Mouse (Mus musculus) cerebellum, adult 11 months (tissue): Measurements from ENCODE around the gene Zdhhc6.

ENCODE experiments used
- DNase-seq: peaks from one replicate; pipeline ENCODE4 v3.0.0; 2022

The Zdhhc6 gene

DNA sequence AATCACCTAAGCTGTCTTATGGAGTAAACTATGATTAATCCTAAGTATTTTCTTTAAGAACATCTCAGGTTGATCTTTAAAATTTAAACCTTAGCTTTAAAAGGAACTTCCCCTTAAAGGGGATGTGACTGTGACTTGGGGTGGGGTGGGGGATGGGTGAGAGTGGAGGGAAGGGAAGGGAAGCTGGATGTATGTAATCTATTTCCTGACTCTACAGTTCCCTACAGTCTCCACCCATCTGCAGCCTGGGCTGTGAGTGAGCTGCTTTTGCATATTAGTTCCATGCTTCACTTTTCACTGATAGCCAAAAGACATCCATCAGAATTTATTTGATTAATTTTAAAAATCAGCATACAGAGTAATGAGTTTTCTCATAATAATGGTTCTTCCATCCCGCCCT lies 16.5 kb downstream of the Zdhhc6 start:
- DNase-seq = no peak

DNA sequence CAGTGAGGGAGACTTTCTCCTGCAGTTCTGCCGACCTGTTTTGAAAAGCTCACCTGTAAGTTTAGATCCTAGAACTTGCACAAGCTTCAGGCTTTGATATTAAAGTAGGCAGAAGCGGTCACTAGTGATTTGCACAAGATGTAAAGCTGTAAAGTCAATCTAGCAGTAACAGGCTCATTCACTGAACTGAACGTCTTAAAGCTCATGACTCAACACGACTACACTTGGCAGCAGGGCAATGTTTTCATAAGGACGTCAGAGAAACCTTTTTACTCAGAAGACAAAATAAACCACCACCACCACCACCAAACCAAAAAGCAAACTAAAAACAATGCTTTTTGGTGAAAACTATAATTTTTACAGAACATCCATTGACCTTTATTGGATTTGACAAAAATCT lies 17.9 kb downstream of the Zdhhc6 start:
- DNase-seq = no peak

DNA sequence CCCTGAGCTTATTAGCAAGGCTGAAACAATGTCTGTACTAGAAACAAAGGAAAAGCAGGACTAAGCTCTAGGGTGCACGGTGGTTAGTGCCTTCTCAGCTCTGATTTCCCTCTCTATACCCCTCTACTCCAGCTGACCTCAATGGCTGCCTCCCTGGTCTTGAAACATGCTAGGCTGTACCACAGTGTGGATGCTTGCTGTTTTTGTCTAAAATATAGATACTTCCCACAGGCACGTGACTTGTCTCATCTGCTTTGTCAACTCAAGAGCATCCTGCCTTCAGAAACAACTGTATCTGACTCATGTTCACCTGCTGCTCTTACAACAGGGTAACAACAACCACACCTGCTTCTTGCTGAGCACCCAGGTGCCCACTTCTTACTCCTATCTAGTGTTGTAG lies 18.3 kb downstream of the Zdhhc6 start:
- DNase-seq = no peak

DNA sequence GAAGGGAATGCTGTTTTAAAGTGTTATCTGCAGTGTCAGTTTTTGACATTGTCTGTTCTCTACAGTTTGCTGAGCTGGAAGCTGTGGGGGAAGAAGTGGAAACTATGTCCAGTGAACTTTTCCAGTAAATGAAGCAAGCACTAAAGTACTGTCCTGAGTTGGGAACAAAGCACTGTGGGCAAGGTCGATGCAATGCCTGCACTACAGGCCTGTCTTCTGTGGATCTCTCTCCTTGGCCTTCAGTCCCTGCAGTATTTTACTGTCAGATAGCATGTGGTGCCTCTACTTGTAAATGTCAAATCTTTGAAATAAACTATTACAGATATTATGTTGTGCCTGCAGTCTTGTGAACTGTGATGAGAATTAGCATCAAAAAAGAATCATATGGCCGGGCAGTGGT lies 19.5 kb downstream of the Zdhhc6 start:
- DNase-seq = no peak

DNA sequence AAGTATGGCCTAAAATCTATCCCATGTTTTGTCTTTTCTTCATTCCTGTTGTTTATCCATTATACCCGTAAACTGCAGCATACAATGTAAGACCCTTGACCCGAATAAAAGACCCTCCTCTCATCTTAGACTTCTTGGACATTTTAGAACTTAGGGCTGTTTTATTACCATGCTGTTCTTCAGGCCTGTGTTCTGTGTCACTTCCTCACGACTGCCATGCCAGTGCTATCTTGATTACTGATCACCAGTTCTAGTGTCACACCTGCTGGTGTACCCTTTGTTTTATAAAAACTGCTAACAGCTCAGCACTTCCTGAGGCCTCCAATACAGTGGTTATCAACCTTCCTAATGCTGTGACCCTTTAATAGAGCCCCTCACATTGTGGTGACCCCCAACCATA lies 20.3 kb downstream of the Zdhhc6 start:
- no peak for DNase-seq

DNA sequence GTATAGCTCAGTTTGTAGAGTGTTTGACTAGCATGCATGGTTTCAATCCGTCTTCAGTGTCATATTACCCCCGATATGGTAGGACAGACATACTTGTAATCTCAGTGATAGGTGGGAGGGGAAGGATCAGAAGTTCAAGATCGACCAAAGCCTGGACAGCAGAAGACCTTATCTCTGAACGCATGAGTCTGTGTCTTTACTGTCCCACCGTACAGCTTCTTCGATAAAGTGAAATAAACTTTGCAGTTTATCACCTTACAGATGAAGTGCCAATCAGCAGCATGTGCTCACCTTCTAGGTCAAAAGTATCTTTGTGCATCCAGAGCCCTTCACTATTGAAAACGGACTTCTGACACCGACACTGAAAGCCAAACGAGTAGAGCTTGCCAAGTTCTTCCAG lies 20.8 kb downstream of the Zdhhc6 start:
- no peak for DNase-seq

DNA sequence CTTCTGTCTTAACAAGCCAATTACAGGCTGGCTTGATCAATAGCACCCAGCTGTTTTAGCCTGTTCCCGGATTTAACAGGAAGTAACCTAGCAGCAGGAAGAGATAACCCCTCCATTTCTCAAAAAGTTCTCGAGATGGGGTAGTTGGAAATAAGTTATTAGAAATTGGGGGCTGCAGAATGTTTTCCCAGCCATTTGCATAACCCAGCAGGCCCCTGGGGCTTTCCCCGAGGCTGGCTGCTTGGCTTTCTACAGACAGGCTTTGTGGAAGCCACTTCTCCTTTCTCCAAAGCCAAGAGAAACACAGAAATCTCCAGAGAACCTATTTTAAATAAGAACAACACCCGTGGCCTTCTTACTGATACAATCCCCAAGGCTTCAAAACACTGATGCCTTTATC lies 22.7 kb downstream of the Zdhhc6 start:
- DNase-seq = no peak

DNA sequence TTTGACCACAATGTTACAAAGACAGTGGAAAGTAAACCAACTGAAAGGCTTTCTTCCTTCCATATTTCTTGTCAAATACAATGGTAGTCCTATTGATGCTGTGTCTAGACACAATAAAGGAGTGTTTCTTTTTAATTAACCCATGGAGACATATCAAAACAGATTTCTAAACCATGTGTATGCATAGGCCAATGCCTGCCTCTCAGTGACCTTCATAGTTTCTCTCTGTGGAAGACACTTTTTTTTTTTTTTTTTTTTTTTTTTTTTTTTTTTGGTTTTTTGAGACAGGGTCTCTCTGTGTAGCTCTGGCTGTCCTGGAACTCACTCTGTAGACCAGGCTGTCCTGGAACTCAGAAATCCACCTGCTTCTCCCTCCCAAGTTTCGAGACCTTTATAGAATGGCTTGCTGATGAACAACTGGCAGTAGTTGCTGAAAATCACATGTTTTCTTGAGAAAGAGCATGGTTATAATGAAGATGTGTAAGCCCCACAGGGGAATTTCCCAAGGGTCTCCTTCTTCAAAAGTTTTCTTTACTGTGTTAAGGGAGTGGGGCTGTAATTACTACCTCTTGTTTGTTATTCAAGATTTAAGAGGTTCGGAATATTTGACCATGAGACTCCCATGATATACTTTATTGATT lies 23.5 kb downstream of the Zdhhc6 start:
- DNase-seq = no peak

DNA sequence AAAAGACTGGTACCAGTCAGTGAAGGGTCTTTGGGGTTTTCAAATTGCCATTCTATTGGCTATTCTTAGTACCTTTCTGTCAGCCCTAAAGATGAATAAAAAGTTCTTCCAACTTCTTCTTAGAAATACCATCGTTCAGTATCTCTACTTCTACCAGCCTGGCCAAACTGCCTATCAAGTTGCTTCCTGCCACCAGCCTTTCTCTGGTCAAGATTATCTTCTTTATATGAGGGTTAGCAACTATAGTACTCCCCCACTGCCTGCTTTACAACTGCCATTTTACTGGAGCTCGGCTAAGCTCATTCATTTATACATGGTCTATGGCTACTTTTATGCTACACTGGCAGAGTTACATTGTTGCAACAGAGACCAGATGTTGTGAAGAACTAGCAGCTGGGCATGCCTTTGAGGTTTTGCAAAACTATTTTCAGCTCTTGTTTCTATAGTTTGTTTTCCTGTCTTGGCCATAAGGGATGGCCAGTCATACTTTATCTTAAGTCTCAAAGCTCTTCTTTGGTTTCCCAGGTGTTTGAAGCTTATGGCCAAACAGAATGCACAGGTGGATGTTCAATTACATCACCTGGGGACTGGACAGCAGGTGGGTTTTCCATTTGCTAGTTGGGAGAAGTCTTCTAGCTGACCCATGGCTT lies 25.1 kb downstream of the Zdhhc6 start:
- no peak for DNase-seq

DNA sequence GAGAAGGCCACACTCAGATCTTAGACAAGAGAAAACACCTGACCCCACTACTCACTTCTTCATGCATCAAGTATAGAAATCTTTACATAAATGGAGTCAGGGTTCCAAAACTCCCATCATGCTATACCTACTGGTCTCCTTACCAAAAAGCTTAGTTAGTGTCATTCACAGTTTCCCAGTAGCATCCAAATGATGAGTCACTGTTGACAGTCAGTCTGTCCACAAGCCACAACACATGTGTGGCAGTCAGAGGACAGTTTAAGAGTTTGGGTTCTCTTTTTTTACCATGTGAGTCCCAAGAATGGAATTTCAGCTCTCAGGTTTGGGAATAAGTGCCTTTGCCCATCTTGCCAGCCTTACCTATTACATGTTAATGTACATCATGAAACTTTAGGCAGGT lies 26.9 kb downstream of the Zdhhc6 start:
- no peak for DNase-seq

DNA sequence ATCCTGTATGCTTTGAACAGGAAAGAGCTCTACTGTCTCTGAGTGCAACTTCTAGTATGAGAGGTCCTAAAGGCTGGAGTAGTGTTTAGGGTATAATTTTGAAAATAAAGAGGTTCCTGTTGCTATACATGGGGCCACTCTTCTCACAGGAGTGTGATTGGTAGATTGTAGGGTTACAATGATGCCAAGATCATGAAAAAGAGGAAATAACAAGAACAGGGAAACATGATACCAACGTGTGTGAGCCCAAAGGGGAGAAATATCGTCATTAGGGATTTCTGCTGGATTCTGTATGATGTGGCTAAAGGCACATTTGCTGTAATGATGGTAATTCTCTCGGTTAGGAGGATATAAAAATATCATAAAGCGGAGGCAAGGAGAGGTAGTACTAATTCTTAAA lies 29.8 kb downstream of the Zdhhc6 start:
- no peak for DNase-seq

DNA sequence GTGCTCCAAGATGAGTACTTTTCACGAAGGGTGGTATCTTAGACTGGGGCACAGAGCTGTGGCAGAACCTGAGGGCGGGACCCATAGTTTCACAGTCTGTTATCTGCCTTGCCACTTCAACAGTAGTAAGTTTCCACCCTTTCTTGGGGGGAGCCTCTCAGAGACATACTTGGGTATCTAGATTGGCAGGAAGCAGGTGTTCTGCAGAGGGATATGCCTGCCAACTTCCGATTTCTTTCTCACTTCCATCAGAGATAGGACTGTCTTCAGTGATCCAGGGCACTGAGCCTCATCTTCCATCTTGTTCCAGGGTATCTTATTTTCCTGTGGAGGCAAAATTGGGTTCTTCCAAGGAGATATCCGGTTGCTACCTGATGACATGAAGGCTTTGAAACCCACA lies 31.7 kb downstream of the Zdhhc6 start:
- no peak for DNase-seq

DNA sequence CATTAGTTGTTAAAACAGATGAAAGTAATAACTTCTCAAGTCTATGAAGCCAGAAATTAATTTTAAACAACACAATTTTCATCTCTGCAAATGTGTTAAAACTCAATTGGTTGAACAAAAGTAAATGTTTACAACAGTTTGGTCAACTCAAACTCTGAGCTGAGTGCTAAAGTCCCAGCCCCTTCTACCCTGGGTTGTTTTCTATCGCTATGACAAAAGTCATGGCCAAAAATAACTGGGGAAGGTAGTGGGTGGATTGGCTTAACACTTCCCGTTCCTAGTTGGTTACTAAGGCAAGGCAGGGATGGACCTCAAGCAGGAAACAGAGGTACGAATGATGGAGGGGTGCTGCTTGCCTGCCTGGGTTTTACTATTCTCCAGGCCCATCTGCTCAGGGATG lies 39.1 kb downstream of the Zdhhc6 start:
- no peak for DNase-seq

DNA sequence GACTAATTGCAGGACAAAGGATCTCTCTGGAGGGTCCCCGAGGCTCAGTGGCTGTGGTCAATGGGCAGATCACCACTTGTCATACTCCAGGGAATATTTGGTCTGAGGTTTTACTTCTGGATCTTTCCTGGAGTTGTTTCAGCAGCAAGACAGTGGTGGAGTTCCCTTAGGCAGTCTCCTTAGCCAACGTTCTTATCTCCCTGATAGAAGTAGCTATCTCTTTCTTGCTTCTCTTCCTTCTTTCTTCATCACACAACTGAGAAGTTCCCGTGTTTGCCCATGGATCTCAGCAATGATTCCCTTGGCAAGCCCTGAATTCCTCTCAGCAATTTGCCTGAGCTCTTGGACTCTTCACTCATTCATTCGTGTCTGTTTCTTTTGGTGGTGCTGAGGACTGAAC lies 39.7 kb downstream of the Zdhhc6 start:
- no peak for DNase-seq

DNA sequence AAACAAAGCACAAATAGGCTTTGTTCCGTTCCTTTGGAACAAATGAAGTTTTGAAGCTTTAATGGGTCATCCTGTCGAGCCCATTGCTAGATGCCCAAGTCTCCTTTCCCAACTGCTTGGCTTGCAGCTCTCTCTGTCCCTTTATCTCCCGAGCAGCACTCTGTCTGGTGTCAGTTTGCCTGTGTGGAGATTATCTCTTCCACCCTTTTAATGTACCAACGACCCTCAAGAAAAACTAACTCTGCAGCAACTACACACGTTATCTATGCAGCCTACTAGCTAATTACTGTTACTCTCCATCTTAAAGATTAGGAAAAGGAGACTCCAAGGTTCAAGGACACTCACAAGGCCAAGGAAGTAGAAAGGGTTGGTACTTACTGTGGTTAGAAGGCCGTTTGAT lies 42.5 kb downstream of the Zdhhc6 start:
- no peak for DNase-seq

DNA sequence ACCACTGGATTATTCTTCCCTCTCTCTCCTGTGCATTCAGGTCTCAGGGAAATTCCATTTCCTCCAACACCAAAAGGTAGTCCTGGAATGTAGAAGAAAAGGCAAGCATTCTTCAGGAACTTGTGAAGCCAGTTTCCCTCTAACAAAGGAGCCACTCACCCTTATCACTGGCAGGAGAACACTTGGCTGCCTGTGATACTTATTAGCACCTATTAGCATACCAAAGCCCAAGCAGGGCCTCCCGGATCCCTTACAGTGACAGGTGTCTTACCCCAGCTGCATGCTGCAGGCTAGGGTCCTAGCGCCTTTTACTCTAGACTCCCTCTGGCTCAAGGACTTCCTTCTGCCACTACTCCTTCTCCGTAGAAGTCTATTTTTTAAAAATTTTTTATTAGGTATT lies 44.4 kb downstream of the Zdhhc6 start:
- DNase-seq = no peak

DNA sequence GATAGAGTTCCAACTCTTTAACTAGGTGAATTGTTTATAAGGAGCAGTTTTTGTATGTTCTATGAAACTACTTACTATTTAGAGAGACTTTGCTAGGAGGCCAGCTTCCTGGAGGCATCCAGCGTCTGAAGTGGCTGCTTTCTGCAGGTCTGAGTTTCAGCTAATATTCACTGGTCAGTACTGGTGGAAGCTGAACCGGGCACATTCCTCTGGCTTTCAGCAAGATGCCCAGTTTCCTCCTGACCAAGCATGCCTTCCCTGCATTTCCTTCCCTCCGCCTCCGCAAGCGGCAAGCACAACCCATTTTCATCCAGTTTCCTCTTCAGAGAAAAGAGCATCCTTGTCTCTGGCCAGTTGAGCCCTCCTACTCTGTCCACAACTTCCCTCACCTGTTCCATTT lies 46.8 kb downstream of the Zdhhc6 start:
- DNase-seq = no peak

DNA sequence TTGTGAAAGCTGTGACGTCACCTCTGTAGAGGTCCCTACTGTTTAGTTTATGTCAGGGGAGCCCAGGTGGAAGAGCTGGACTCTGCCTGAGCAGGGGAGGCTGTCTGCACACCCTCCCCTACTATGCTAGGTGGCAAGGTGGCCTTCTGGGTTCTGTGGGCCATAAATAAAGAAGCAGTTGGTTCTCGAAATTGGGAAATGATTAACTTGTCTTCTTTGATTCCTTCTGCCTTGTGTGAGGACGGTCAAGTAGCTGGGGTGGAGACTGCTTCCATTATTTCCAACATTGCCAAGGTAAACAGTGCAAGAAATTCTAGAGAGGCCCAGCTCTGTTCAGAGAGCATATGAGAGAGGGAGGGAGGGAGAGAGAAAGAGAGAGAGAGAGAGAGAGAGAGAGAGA lies 47.7 kb downstream of the Zdhhc6 start:
- DNase-seq = no peak

DNA sequence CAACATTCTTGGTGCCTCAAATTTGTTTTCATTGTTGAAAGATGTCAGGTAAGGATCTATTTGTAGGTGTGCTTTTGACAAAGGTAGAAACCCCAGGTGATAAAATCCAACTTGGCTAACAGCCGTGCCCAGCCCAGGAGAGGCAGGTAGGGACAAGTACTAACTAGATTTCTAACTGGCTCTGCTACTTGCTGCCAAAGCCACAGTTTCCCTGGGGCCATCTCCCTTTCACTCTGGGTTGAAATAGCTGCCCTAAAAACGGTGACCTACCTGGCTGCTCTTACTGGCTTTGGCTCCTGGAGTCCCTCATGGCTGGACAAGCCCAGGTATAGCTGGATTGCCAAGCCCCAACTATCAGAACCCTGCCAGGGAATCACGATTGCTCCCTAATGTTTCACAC lies 49.0 kb downstream of the Zdhhc6 start:
- no peak for DNase-seq

DNA sequence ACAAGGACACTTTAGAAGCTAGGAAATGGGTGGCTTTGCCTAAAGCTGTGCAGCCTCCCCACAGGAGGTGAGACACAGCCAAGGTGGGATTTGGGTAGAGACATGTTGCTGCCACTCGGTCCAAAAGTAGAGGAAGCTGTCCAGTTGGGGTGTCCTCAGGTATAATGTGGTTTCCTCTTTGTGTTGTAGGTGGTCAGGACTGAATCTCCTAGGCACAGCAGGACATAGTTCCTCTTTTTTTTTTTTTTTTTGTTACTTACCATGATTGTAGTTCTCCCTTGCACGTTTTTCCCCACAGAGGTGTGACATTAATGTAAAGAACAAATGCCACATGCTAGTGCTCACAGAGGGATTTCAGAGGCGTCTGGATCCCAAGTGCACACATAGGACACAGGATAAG lies 50.6 kb downstream of the Zdhhc6 start:
- no peak for DNase-seq

DNA sequence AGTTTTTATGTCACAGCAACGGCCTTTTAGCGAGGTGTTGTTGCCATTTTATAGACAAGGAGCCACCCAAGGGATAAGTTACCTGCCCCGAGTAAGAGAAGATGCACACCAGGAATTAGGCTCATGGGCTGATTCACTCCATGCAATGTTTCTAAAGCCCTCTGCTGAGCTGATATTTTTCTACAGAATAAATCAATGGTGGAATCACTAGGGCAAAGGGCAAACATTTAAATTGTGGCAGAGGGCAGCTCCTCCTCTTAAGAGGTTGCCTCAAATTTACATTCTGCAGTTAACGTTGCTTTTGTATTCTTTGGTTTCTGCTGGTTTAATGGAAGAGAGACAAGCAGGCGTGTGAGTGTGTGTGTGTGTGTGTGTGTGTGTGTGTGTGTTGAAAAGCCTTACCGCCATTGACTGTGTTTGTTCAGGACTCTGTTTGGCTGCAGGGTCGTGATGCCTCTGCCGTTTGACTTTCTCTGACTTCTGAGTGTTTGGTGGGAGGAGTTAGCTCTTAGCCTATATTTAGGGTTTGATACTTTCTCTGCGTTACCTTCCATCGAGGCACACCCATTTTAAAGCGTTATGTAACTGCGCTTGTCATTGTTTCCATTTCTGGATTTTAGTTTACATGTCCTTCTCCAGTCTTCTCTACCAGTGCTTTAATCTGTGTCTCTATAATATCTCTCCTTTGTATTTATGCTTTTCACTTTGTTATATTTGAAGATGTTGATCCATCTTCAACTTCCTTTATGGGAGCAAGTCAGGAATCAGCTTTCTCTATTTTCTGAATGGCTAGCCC lies 55.2 kb downstream of the Zdhhc6 start:
- DNase-seq = no peak

DNA sequence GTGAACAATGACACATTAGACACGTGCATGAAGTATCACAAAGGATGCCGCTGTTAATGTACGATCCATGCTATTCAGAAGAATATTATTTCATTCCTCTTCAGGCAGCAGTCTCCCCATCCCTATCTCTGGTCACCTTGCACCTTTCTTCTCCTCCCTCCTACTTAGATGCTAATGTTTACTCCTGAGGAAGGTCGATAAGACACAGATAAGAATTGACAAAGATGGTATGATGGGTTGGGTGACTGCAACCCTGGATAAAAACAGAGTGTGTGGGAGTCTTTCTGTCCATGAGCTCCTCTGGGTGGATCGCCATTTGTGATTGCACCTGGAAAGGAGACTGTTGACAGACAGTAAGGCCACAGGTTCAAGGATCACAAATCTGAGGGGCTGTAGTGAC lies 57.3 kb downstream of the Zdhhc6 start:
- DNase-seq = no peak

DNA sequence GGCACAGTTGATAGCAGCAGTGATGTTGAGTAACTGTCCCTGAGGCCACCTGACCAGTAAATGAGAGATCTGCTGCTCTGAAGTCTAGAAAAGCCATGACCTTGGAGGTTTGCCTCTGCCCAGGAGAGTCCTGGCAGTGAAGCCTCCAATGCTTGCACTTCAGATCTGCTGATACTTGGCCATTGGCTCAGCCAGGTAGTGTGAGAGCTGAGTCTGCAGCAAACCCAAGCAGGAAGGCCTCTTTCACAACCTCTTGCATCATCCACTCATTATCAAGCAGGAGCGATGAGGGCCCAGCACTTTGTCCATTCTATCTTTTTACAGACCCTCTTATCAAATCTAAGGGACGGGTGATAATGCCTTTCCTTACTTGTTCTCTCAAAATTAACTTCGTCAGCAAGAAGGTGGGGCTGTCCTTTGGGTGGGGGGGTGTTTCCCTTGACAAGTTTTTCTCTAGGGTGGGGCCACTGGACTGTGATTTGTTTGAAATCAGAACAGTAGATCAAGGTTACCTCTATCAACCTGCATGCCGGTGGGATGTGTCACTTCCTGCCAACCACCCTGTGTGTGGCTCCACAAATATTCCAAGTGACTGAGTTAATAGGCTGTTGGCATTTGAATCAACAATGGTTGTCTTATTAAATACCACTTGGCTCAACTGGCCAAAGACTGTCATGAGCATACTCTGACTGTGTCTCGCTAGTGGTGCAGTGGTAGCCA lies 58.0 kb downstream of the Zdhhc6 start:
- DNase-seq = no peak

DNA sequence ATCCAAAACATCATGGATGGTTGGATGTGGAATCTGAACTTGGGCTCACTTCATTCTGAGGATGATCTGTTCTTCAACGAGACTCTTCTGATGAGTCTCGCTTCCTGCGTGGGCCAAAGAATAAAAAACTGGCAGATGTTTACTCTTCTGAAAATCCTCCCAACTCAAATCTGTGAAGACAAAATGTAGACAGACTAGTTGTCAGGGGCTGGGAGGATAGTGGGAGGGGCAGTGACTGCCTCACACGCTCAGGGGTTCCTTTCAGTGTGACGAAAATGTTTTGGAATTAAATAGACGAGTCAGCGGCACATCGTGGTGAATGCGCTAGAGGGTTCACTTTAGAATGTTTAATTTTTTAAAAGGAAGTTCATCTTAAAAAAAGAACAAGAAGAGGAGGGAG lies 59.7 kb downstream of the Zdhhc6 start:
- no peak for DNase-seq
